ENCODE assay signal across 28 mouse cellular contexts in the genomic region with DNA sequence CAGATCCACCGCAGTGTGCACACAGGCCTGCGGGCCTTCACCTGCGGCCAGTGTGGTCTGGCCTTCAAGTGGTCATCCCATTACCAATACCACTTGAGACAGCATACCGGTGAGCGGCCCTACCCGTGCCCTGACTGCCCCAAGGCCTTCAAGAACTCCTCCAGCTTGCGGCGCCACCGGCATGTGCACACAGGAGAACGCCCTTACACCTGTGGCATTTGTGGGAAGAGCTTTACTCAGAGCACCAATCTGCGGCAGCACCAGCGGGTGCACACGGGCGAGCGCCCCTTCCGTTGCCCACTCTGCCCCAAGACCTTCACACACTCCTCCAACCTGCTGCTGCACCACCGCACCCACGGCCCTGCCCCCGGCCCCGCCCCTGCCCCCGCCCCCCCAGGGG. TPM values are rescaled to one million over a fixed set of nuclear protein-coding genes. Genes with fewer than 3 reads are reported as not detected.
"Had no signal": no experiment of that assay in that cellular context is flagged by ENCODE, and none has a peak within 500 bp of the region (broad histone marks: within the 10 kb centered on the region; RNA-seq: fewer than 3 reads in every experiment).

No protein-coding gene starts in this region.

- H3K4me3 ChIP-seq: layer of hippocampus, adult 2 months; limb, embryonic 10.5 days; limb, embryonic 13.5 days; liver, embryonic 12.5 days; liver, embryonic 15.5 days; lung, embryonic 15.5 days; megakaryocyte, embryonic 14.5 days; midbrain, embryonic 15.5 days; neural tube, embryonic 12.5 days; neural tube, embryonic 15.5 days had no signal

- H3K9ac ChIP-seq: limb, embryonic 13.5 days; liver, embryonic 12.5 days; liver, embryonic 15.5 days; lung, embryonic 15.5 days; midbrain, embryonic 15.5 days; neural tube, embryonic 12.5 days; neural tube, embryonic 15.5 days had no signal

- DNase-seq: kidney, adult 2 months; kidney, postnatal 25 days; layer of hippocampus, adult 9-11 months; liver; lung, adult 18-20 months; lung, postnatal 10 days; lung, postnatal 36 days; right cerebral cortex, adult 18-20 months; right cerebral cortex, postnatal 14 days; right cerebral cortex, postnatal 4 days; thymus, adult 2 months; thymus, postnatal 14 days; thymus, postnatal 4 days had no signal

- H3K9me3 ChIP-seq: limb, embryonic 13.5 days; liver, embryonic 12.5 days; liver, embryonic 15.5 days; lung, embryonic 15.5 days; midbrain, embryonic 15.5 days; neural tube, embryonic 12.5 days; neural tube, embryonic 15.5 days had no signal

- H3K27ac ChIP-seq: kidney, postnatal 0 days; layer of hippocampus, adult 2 months; limb, embryonic 10.5 days; limb, embryonic 13.5 days; liver, embryonic 12.5 days; liver, embryonic 15.5 days; lung, embryonic 15.5 days; midbrain, embryonic 15.5 days; neural tube, embryonic 12.5 days; neural tube, embryonic 15.5 days; stomach, postnatal 0 days had no signal

- H3K4me2 ChIP-seq: limb, embryonic 13.5 days; liver, embryonic 12.5 days; liver, embryonic 15.5 days; lung, embryonic 15.5 days; midbrain, embryonic 11.5 days; midbrain, embryonic 15.5 days; neural tube, embryonic 12.5 days; neural tube, embryonic 15.5 days had no signal

- ATAC-seq: liver, embryonic 12.5 days; midbrain, embryonic 15.5 days had no signal

- H3K27me3 ChIP-seq: limb, embryonic 13.5 days; lung, embryonic 15.5 days; midbrain, embryonic 15.5 days; neural tube, embryonic 12.5 days; neural tube, embryonic 15.5 days had no signal

RNA-seq across cellular contexts. Expression of gene Gm36210, which starts 12.8 kb away (rescaled TPM):
- polyA plus RNA-seq: kidney, postnatal 0 days; large intestine, adult 2 months; limb, embryonic 10.5 days; limb, embryonic 13.5 days; liver, embryonic 12.5 days; liver, embryonic 15.5 days; lung, embryonic 15.5 days; midbrain, embryonic 11.5 days; stomach, embryonic 14.5 days; stomach, postnatal 0 days had no signal
